Mouse (Mus musculus) brain, embryonic 14.5 days (tissue): ENCODE results near the gene Elavl1.

Experiments used
- CTCF ChIP-seq: fragments of 200-500 bp; IDR thresholded peaks from 2 replicates; pipeline ENCODE4 v1.5.1; 2012; ENCODE audit warnings: inconsistent platforms, mild to moderate bottlenecking, moderate library complexity, borderline replicate concordance; ENCODE audit not compliant: insufficient read depth, insufficient read length; ENCODE audit errors: extremely low read depth
- POLR2A ChIP-seq: fragments of 200-500 bp; IDR thresholded peaks from 2 replicates; pipeline ENCODE4 v1.6.1; 2012; ENCODE audit warnings: mild to moderate bottlenecking, inconsistent platforms, borderline replicate concordance; ENCODE audit not compliant: poor library complexity, insufficient read depth, insufficient read length, severe bottlenecking; ENCODE audit errors: extremely low read depth

DNA sequence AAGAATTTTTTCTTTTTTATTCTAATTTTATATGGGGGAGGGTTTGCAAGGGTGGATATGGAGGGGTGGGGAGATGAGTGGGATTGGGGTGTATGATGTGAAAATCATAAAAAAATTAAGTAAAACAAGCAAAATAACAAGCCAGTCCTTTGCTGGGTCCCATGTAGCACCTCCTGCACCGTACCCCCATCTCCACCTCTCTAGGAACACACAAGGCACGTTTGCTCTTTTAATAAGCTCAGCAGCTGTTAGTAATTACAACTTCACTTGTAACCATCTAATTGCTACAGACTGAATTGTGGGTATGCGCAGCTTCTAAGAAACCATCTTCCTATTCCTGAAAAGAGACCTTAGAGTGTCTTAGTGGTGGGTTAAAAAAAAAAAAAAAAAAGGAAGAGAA lies 15.0 kb upstream of the Elavl1 start:
- no peak for TF ChIP-seq CTCF
- no peak for TF ChIP-seq POLR2A
